Mouse (Mus musculus): ENCODE results near the gene C2cd3.

Gene C2cd3

GRCm38 (mm10) chr7:100458153-100458552, 86.1 kb downstream of the C2cd3 start:
- TF ChIP-seq POU5F1 (IDR thresholded peaks at IDR 0.05; ENCODE audit: borderline replicate concordance, low read length), result no peak
- no peak for TF ChIP-seq NANOG (IDR thresholded peaks at IDR 0.05; ENCODE audit: borderline replicate concordance, low read length)
- no peak for TF ChIP-seq CTCF (conservative IDR thresholded peaks at IDR 0.05; ENCODE audit: low read length)
- Histone ChIP-seq H3K27me3 (ENCODE audit: insufficient read depth, low read length) (no peaks in the 10 kb centered on the region), H3K9me3 (ENCODE audit: low read length) (no peaks in the 10 kb centered on the region), H3K4me3 (replicated peaks; ENCODE audit: low read length) (no peak overlapping the region), H3K4me1 (replicated peaks; ENCODE audit: low read depth, low read length) (peaks cover 13% of the 10 kb centered on the region), H3K36me3 (ENCODE audit: insufficient read depth, low read length) (peaks cover 75% of the 10 kb centered on the region)

- no peak overlapping the region for H3K4me3 ChIP-seq (replicated peaks; ENCODE audit: low read length)
- TF ChIP-seq CTCF (conservative IDR thresholded peaks at IDR 0.05; ENCODE audit: low read length) (no peak), NANOG (IDR thresholded peaks at IDR 0.05; ENCODE audit: borderline replicate concordance, low read length) (no peak), POU5F1 (IDR thresholded peaks at IDR 0.05; ENCODE audit: borderline replicate concordance, low read length) (no peak)
- no peaks in the 10 kb centered on the region for H3K9me3 ChIP-seq (ENCODE audit: low read length)
- H3K4me1 ChIP-seq (replicated peaks; ENCODE audit: low read depth, low read length), result peaks cover 8% of the 10 kb centered on the region
- peaks cover 74% of the 10 kb centered on the region for H3K36me3 ChIP-seq (ENCODE audit: insufficient read depth, low read length)
- H3K27me3 ChIP-seq (ENCODE audit: insufficient read depth, low read length), result no peaks in the 10 kb centered on the region
Measured at GRCm38 (mm10) chr7:100459862-100460261, 87.8 kb downstream of the C2cd3 start.

GRCm38 (mm10) chr7:100461621-100462151, 89.7 kb downstream of the C2cd3 start:
- Histone ChIP-seq H3K9me3 (ENCODE audit: low read length) (no peaks in the 10 kb centered on the region), H3K36me3 (ENCODE audit: insufficient read depth, low read length) (peaks cover 73% of the 10 kb centered on the region), H3K4me3 (replicated peaks; ENCODE audit: low read length) (no peak overlapping the region), H3K4me1 (replicated peaks; ENCODE audit: low read depth, low read length) (0 out of 2 replicates have a peak, but pooled peaks cover under 1% of the 10 kb centered on the region), H3K27me3 (ENCODE audit: insufficient read depth, low read length) (no peaks in the 10 kb centered on the region)
- no peak for TF ChIP-seq CTCF (conservative IDR thresholded peaks at IDR 0.05; ENCODE audit: low read length)
- no peak for TF ChIP-seq NANOG (IDR thresholded peaks at IDR 0.05; ENCODE audit: borderline replicate concordance, low read length)
- TF ChIP-seq POU5F1 (IDR thresholded peaks at IDR 0.05; ENCODE audit: borderline replicate concordance, low read length), result no peak

GRCm38 (mm10) chr7:100463194-100463593, 91.2 kb downstream of the C2cd3 start:
- Histone ChIP-seq H3K9me3 (ENCODE audit: low read length) (no peaks in the 10 kb centered on the region), H3K27me3 (ENCODE audit: insufficient read depth, low read length) (no peaks in the 10 kb centered on the region), H3K36me3 (ENCODE audit: insufficient read depth, low read length) (peaks cover 67% of the 10 kb centered on the region), H3K4me3 (replicated peaks; ENCODE audit: low read length) (no peak overlapping the region), H3K4me1 (replicated peaks; ENCODE audit: low read depth, low read length) (0 out of 2 replicates have a peak, but pooled peaks cover 6% of the 10 kb centered on the region)
- TF ChIP-seq NANOG (IDR thresholded peaks at IDR 0.05; ENCODE audit: borderline replicate concordance, low read length) (no peak), POU5F1 (IDR thresholded peaks at IDR 0.05; ENCODE audit: borderline replicate concordance, low read length) (no peak), CTCF (conservative IDR thresholded peaks at IDR 0.05; ENCODE audit: low read length) (no peak)

GRCm38 (mm10) chr7:100463757-100464156, 91.7 kb downstream of the C2cd3 start:
- no peaks in the 10 kb centered on the region for H3K9me3 ChIP-seq (ENCODE audit: low read length)
- H3K4me3 ChIP-seq (replicated peaks; ENCODE audit: low read length), result no peak overlapping the region
- no peaks in the 10 kb centered on the region for H3K27me3 ChIP-seq (ENCODE audit: insufficient read depth, low read length)
- 0 out of 2 replicates have a peak, but pooled peaks cover 6% of the 10 kb centered on the region for H3K4me1 ChIP-seq (replicated peaks; ENCODE audit: low read depth, low read length)
- no peak for TF ChIP-seq CTCF (conservative IDR thresholded peaks at IDR 0.05; ENCODE audit: low read length)
- TF ChIP-seq POU5F1 (IDR thresholded peaks at IDR 0.05; ENCODE audit: borderline replicate concordance, low read length), result no peak
- no peak for TF ChIP-seq NANOG (IDR thresholded peaks at IDR 0.05; ENCODE audit: borderline replicate concordance, low read length)
- H3K36me3 ChIP-seq (ENCODE audit: insufficient read depth, low read length), result peaks cover 70% of the 10 kb centered on the region

GRCm38 (mm10) chr7:100464248-100464647, 92.2 kb downstream of the C2cd3 start:
- 0 out of 2 replicates have a peak, but pooled peaks cover 6% of the 10 kb centered on the region for H3K4me1 ChIP-seq (replicated peaks; ENCODE audit: low read depth, low read length)
- peaks cover 75% of the 10 kb centered on the region for H3K36me3 ChIP-seq (ENCODE audit: insufficient read depth, low read length)
- H3K9me3 ChIP-seq (ENCODE audit: low read length), result no peaks in the 10 kb centered on the region
- H3K4me3 ChIP-seq (replicated peaks; ENCODE audit: low read length), result no peak overlapping the region
- TF ChIP-seq POU5F1 (IDR thresholded peaks at IDR 0.05; ENCODE audit: borderline replicate concordance, low read length), result no peak
- TF ChIP-seq CTCF (conservative IDR thresholded peaks at IDR 0.05; ENCODE audit: low read length), result no peak
- TF ChIP-seq NANOG (IDR thresholded peaks at IDR 0.05; ENCODE audit: borderline replicate concordance, low read length), result no peak
- no peaks in the 10 kb centered on the region for H3K27me3 ChIP-seq (ENCODE audit: insufficient read depth, low read length)

GRCm38 (mm10) chr7:100465248-100465647, 93.2 kb downstream of the C2cd3 start:
- Histone ChIP-seq H3K4me1 (replicated peaks; ENCODE audit: low read depth, low read length) (0 out of 2 replicates have a peak, but pooled peaks cover 6% of the 10 kb centered on the region), H3K27me3 (ENCODE audit: insufficient read depth, low read length) (no peaks in the 10 kb centered on the region), H3K9me3 (ENCODE audit: low read length) (no peaks in the 10 kb centered on the region), H3K36me3 (ENCODE audit: insufficient read depth, low read length) (peaks cover 74% of the 10 kb centered on the region), H3K4me3 (replicated peaks; ENCODE audit: low read length) (no peak overlapping the region)
- TF ChIP-seq CTCF (conservative IDR thresholded peaks at IDR 0.05; ENCODE audit: low read length) (no peak), NANOG (IDR thresholded peaks at IDR 0.05; ENCODE audit: borderline replicate concordance, low read length) (no peak), POU5F1 (IDR thresholded peaks at IDR 0.05; ENCODE audit: borderline replicate concordance, low read length) (no peak)

- TF ChIP-seq POU5F1 (IDR thresholded peaks at IDR 0.05; ENCODE audit: borderline replicate concordance, low read length) (no peak), NANOG (IDR thresholded peaks at IDR 0.05; ENCODE audit: borderline replicate concordance, low read length) (no peak), CTCF (conservative IDR thresholded peaks at IDR 0.05; ENCODE audit: low read length) (no peak)
- Histone ChIP-seq H3K27me3 (ENCODE audit: insufficient read depth, low read length) (no peaks in the 10 kb centered on the region), H3K9me3 (ENCODE audit: low read length) (no peaks in the 10 kb centered on the region), H3K36me3 (ENCODE audit: insufficient read depth, low read length) (peaks cover 69% of the 10 kb centered on the region), H3K4me3 (replicated peaks; ENCODE audit: low read length) (no peak overlapping the region), H3K4me1 (replicated peaks; ENCODE audit: low read depth, low read length) (0 out of 2 replicates have a peak, but pooled peaks cover 6% of the 10 kb centered on the region)
Measured at GRCm38 (mm10) chr7:100465656-100466309, 93.8 kb downstream of the C2cd3 start.
